Mouse (Mus musculus) liver, embryonic 14.5 days (tissue): ENCODE data around the gene Prnp.

Experiments used
- CTCF ChIP-seq: IDR thresholded peaks from 2 replicates; pipeline ENCODE4 v1.5.1; 2016; ENCODE audit warnings: antibody characterized with exemption, low read depth, control low read depth
- EP300 ChIP-seq: IDR thresholded peaks from 2 replicates; pipeline ENCODE4 v1.6.1; 2016; ENCODE audit warnings: antibody characterized with exemption, low read depth

- TF ChIP-seq CTCF (no peak), EP300 (no peak)
Measured at GRCm38 (mm10) chr2:131863472-131863871, 46.3 kb upstream of the Prnp start.
